Mouse (Mus musculus): ENCODE results near the gene Gm11111.

- TF ChIP-seq POLR2A (IDR thresholded peaks at IDR 0.05; ENCODE audit: borderline replicate concordance, low read depth, low read length) (no peak), CTCF (IDR thresholded peaks at IDR 0.05; ENCODE audit: low read depth, low read length) (no peak)
Observed at GRCm38 (mm10) chr5:98575471-98575834, 23.0 kb downstream of the Gm11111 start.

All from bone marrow macrophage, adult 2 months (primary cell).